Mouse (Mus musculus) CD4-positive helper T cell, adult 2 months (primary cell): ENCODE measurements around the gene Cdr2.
A peak's percentile ranks its signal among the peaks of the same experiment; 100 is the strongest.
"Not testable (repeated sequence)": the region's sequence is repeated elsewhere in the genome, so short reads cannot be mapped to it uniquely, and the experiment has no call there.

Experiments
- DNase-seq: peaks from one replicate; pipeline ENCODE4 v3.0.0-alpha.2; 2012; ENCODE audit warnings: low read depth, missing footprints, low spot score

Gene Cdr2

DNA sequence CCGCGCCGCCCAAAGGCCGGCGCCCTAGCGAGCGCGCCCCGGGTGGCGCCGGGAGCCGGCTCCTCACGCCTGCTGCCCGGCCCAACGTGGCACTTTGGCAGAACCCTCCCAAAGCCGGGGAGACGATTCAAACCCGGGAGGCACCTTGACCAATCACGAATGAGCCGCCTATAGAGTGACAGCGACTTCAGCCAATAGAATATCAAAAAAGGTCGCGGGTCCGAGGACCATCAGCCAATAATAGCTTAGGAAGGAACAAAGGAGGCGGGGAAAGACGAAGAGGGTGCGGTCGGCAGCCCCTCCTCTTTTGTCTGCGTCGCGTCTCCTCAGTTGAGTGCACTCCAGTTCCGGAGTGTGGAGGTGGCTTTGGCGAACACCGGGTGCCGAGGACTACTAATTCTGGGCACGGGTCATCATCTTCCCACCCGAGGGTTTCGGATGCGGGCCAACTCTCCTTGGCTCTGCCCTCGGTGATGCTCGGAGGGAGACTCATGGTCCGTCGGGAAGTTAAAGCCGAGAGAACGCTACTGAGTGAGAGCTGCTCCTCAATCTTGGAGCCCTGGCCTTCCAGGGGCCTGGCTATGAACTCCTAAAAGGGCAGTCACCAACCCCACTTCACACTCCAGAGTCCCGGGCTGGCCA is at the start of gene Cdr2, which contains the start of gene Mfsd13b:
Cdr2 (minus strand) TSS at position 113 of the 642 bp plus-strand sequence.
Mfsd13b (plus strand) TSS at position 310 of the 642 bp plus-strand sequence.
- peak; percentile 97 for DNase-seq

DNA sequence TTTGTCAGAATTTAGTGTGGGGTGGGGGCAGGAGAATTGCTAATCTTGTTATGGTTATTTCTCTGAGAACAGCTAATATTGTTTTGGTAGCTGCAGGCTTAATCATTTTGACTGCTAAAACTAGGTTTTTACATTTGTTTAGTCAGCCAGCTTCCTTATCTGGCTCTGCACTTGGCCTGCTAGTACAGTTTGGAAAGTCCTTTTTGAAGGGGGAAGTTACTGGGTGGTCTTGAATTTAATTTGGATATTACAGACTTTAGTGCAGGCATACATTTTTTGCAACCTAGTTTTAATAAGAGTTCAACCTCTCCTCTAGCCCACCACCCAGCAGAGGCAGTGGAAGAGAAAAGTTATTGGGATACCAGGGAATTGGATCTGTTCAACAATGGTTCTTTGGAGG is 47.8 kb upstream of the Cdr2 start:
- not testable (repeated sequence) for DNase-seq

- no peak for DNase-seq
These were observed 44.2 kb upstream of the Cdr2 start for GRCm38 (mm10) chr7:121026300-121026699.

- DNase-seq = no peak
These were observed 43.3 kb upstream of the Cdr2 start for GRCm38 (mm10) chr7:121025221-121026008.

GRCm38 (mm10) chr7:121020277-121020676 is 38.2 kb upstream of the Cdr2 start:
- DNase-seq = peak; percentile 57

DNA sequence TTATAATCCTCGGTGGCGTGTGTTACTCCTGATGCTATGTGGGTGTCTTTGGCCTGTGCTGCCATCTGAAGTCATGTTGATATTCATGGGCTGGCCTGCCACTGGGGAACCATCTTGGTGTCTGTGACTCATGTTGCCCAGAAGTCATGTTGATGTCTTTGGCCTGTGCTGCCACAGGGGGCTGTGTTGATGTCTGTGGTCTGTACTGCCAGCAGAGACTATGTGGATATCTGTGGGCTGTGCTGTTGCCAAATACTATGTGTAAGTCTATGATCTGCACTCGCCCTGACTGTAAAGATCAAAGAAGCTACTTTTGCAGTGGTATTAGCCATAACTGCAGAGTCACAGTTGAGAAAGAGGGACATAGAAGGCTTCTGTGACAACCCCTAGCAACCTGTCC is 36.7 kb upstream of the Cdr2 start:
- no peak for DNase-seq

- no peak for DNase-seq
These were observed 32.4 kb upstream of the Cdr2 start for GRCm38 (mm10) chr7:121014486-121014885.

DNA sequence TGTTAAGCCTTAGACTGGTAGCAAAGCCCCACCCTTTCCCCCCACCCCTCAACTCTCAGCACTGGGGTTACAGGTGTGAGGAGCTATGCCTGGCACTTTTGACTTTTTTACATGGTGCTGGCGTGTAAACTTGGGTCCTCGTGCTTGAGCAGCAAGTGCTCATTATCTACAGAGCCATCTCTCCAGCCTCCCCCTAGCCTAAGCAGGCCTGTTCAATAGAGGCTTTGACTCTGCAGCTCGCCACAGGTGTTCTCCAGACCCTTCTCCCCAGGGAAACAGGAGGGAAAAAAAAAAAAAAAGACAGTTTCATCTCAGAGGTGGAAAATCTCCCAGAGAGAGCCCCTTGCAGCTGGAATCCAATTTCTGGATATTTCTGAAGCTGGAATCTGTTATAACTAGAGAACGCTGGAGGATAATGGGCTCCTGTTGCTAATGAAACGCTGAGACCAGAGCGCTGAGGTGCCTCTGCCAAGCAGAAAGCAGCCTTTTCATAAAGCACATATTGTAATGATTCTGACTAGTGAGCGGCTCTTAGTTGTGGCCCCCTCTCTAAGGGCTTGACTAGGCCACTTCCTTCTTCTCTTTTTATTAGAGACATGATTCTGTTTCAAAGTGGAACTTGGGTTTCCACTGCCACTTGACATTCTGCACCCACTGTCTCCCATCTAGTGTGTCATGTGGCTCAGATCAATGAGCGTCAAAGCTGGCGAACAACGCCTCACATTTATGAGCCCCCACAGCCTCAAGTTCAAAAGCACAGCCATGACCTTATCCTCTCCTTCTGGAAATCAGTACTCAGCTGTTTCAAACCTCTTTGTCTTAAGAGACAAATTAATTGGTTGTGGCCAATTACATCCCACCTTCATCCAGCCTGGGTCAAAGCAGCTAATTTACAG is 29.9 kb upstream of the Cdr2 start:
- no peak for DNase-seq

GRCm38 (mm10) chr7:121003793-121004418 is 21.8 kb upstream of the Cdr2 start:
- no peak for DNase-seq

- DNase-seq = no peak
These were observed 20.4 kb upstream of the Cdr2 start for GRCm38 (mm10) chr7:121002407-121002928.

DNA sequence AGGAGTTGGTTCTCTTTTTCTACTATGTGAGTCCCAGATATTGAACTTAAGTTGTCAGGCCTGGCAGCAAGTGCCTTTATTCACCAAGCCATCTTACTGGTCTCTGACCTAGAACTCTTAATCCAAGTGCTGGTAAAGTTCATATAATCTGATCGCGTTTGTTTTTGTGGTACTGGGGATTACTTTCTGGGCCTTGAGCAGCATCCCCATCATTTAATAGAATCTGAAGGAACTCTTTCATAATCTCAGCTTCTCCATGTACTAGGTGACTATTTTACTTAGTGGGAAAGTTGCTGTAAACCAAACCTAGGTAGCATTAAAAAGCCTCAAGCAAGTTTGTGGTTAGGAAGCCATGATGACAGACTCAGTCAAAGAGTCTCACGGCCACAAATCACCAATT is 19.8 kb upstream of the Cdr2 start:
- no peak for DNase-seq

GRCm38 (mm10) chr7:121000065-121000822 is 18.1 kb upstream of the Cdr2 start:
- no peak for DNase-seq

GRCm38 (mm10) chr7:120999021-120999530 is 17.0 kb upstream of the Cdr2 start:
- no peak for DNase-seq

DNA sequence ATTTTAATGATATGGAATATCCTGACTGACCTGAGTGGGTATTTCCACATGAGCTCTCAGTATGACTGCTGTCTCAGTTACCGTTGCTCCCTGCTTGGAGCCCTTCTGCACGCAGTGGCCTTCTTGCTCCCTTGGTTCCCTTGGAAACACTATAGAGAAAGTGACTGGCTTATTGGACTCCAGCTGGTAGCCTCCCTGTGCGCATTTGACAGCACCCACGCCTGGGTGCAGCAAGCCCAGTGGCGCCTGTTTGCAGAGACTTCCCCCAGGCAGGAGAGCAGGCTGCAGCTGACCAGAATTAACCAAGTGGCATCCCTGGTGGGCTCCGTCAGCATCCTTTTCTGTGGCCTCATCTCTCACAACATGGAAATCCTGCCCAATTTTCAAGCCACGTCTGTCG is 9.1 kb upstream of the Cdr2 start:
- no peak for DNase-seq

DNA sequence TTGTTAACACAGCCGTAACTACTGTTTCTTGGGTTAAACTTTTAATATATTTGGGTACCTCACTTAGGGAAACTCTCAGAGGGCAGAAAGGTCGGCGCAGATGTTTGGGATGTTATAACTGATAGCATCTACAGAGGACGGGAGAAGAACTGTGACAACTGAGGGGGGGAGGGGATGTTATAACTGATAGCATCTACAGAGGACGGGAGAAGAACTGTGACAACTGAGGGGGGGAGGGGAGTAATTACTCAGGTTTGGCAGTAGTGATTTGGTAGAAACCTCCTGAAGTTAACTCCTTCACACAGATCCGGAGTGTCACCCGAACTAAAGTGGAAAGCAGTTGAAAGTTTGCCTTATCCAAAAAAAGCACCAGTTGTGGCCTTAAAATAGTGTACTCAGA is 856 bp upstream of the Cdr2 start:
- DNase-seq = peak; percentile 47

DNA sequence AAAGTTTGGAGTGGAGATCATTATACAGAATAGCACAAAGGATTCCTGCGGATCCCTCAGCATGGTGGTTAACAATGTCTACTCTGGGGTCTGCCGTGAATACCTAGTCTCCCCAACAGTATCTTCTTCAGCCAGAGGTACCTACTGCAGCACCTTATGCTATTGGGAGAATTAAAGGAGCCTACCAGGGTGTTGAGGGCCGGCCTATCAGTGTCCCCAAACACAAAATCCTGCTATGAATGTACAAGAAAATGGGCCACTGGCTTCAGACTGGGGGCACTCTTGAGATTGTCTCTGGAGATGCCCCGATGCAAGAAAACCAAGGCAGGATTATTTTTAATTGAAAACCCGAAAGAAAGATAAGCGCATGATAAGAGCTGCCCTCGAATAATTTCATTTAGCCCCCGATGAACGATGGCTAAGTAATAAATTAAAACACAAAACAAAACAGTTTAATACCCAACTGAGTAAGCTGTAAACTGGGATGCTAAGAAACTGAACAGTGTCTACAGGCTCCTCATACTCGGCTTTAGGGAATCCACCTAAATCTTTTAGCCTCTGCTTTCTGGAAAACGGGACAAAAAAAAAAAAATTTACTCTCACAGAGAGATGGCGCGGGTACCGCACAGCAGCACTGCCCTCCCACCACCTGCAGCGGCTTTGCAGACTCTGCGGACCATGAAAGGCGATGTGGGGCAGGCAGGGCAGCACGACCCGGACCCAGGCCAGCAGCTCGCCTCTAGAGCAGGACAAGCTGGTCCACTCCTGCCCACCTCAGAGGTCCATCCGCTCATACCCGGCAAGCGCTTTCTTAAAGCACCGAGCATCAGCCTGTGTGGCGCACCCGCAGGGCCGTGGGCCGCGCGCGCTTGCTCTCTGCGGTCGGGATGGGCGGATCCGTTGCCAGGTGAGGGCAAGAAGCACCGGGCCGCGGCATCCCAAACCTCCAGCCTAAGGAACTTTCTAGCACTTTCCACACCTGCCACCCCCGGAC is 884 bp downstream of the Cdr2 start:
- peak; percentile 77 for DNase-seq

DNA sequence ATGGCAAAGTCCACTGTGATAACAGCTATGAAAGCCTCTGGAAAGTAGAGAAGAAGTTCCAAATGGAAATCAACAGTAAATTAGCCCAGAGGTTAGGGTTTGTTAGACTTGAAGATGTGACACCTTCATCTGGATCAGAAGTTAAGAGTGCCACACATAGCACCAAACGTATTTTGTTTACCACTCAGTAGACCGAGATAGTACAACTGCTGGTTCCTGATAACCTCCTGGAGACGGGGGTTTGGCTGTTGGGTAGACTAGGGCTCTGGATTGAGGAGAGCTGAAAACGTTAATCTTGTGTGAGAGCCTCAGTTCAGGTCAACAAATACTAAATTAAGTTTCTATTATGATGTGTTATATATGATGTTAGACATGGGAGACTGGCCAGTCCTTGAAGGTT is 2.1 kb downstream of the Cdr2 start:
- no peak for DNase-seq

DNA sequence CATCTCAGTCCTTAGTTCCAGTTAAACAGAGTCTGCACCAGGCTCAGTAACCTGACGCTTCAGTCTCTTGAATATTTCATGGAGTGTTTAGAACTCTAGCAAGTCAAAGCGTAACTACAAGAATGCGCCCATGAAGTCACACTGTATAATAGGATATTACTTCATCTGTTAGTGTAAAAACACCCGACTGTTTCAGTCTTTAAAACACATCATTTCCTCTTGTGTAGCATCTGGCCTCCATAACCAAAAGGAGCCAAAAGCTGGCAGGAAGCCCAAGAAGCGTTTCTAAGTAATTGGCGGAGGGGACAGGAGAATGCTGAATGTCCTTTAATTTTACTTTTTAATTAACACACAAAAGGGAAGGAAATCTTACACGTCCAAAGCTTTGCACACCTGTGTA is 5.0 kb downstream of the Cdr2 start:
- no peak for DNase-seq

GRCm38 (mm10) chr7:120974001-120974400 is 8.1 kb downstream of the Cdr2 start:
- no peak for DNase-seq
